Mouse (Mus musculus) neutrophil, adult 65 days (primary cell): ENCODE results near the gene Otulinl. TPM values are rescaled to one million over a fixed set of nuclear protein-coding genes. Genes with fewer than 3 reads are reported as not detected.

Source experiments
- total RNA-seq: library from RNA; stranded (reverse); gene quantifications from 2 replicates; pipeline ENCODE4 v1.2.4, GENCODE M21; 2023

The Otulinl gene
- 35.4 and 49.7 TPM in 2 replicates for total RNA-seq

DNA sequence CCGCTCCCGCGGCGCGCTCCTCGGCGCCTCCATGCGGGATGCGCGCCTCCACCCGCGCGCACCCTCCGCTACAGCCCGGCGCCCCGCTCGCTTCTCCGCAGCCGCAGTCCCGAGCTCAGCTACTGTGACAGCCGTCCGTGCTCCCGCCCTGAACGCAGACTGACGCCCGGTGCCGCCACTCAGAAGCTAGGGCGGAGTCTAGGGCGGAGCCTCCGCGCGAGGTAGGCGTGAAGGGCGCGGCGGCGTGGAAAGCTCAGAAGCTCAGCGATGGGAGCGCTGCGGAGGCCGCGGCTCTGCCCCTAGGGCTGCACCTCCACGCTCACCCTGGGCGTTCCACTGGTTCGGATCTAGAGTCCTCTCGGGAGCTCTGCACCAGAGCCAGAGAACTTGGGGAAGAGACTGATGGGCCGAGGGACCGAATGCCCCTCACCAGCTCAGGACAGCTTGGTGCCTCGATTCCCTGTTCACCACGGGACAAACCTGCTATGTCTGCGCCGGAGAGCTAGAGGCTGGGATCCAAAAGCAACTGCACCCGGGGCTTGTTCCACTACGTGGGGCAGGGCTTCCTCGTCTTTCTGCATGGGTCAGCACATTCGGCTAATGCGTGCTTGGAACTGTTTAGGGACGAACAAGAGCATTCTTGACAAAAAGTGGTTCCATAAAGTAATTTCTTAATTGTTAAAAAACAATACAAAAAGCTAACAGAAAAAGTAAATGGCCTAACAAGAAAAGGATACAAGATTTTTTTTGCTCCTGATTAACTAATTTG, at the start of gene Otulinl:
Otulinl (minus strand) TSS at position 161 of the 769 bp plus-strand sequence.

GRCm38 (mm10) chr15:27630601-27631383, 50.6 kb downstream of the Otulinl start, which contains the start of gene Otulin:
Gene Otulin (minus strand): TSS chr15:27630693.

Other genes starting within 250 kb of the Otulinl start
- 5.8 and 6.9 TPM in 2 replicates for gene Ank, start 214.9 kb downstream of the Otulinl start, total RNA-seq
- gene Otulin, start 50.9 kb downstream of the Otulinl start, total RNA-seq = 32.4 and 47.6 TPM in 2 replicates